Mouse (Mus musculus) forebrain, embryonic 16.5 days (tissue): ENCODE data around the gene Mtch2. TPM values are rescaled to one million over a fixed set of nuclear protein-coding genes. Genes with fewer than 3 reads are reported as not detected.

Experiments used
- ATAC-seq: fragments of 200-750 bp; cut with Nextera tagmentation; 2 replicates; pipeline ENCODE4 v1.8.0; 2017; ENCODE audit warnings: mild to moderate bottlenecking, moderate library complexity
- H3K27ac ChIP-seq: fragments of 300-500 bp; sonication (generic); 2 replicates; pipeline ENCODE4 v1.5.1; 2014; ENCODE audit warnings: low read length, control low read depth
- H3K27me3 ChIP-seq: fragments of 300-500 bp; sonication (generic); replicated peaks from 2 replicates; pipeline ENCODE4 v1.6.1; 2014; ENCODE audit warnings: low read length; ENCODE audit not compliant: control insufficient read depth, insufficient read depth
- H3K36me3 ChIP-seq: fragments of 300-500 bp; sonication (generic); 2 replicates; pipeline ENCODE4 v1.6.1; 2014; ENCODE audit not compliant: control insufficient read depth, insufficient read depth
- H3K4me1 ChIP-seq: fragments of 300-500 bp; sonication (generic); replicated peaks from 2 replicates; pipeline ENCODE4 v1.6.1; 2014; ENCODE audit warnings: low read length; ENCODE audit not compliant: control insufficient read depth, insufficient read depth
- H3K4me2 ChIP-seq: fragments of 300-500 bp; sonication (generic); 2 replicates; pipeline ENCODE4 v1.6.1; 2014; ENCODE audit warnings: mild to moderate bottlenecking, low read length, control low read depth
- H3K4me3 ChIP-seq: fragments of 300-500 bp; sonication (generic); replicated peaks from 2 replicates; pipeline ENCODE4 v1.5.1; 2014; ENCODE audit warnings: mild to moderate bottlenecking, low read length, control low read depth
- H3K9ac ChIP-seq: fragments of 300-500 bp; sonication (generic); replicated peaks from 2 replicates; pipeline ENCODE4 v1.6.1; 2014; ENCODE audit warnings: low read depth, low read length, control low read depth
- H3K9me3 ChIP-seq: fragments of 300-500 bp; sonication (generic); 2 replicates; pipeline ENCODE4 v1.6.1; 2016; ENCODE audit warnings: low read length; ENCODE audit not compliant: control insufficient read depth
- WGBS: fragments of 180-500 bp; shearing (Covaris S2); extraction: QIAGEN DNeasy Blood & Tissue Kit; methylation state at CpG from one replicate; pipeline ENCODE4 v1.1.7; 2014; 5-methylcytosine and 5-hydroxymethylcytosine counted together
- polyA plus RNA-seq: library from polyadenylated mRNA; unstranded; fragments of >200 nt; fragmentation: Nextera tagmentation; extraction: Ambion mirVana; gene quantifications from 2 replicates; pipeline ENCODE4 v1.2.1, GENCODE M21; 2015

Mtch2 gene
- polyA plus RNA-seq, 1 experiment from 2014 or later: 287 TPM

DNA sequence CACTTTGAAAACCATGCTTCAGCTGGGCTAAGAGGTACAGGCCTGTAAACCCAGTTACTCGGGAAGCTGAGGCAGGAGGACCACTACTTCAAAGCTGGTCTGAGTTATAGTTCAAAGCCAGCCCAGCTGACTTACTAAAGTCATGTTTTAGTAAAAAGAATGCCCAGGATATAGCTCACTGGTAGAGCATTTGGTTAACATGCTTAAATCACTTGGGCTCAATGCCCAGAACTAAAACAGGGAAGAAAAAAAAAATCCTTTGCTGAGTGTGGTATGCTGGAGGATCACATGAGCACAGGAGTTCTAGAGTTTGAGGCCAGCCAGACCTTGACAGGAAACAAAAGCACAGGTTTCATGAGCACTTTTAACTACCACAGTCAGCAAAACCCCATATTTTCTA lies 64.7 kb downstream of the Mtch2 start:
- H3K27me3 ChIP-seq: no peaks in the 10 kb centered on the region
- H3K9me3 ChIP-seq: no peaks in the 10 kb centered on the region
- H3K27ac ChIP-seq: no peak overlapping the region
- no peak overlapping the region for H3K9ac ChIP-seq
- H3K4me1 ChIP-seq: peaks cover 19% of the 10 kb centered on the region
- H3K4me2 ChIP-seq: no peak overlapping the region
- H3K36me3 ChIP-seq: peaks cover 27% of the 10 kb centered on the region
- WGBS: 79% methylated on average over 1 of the region's 1 CpGs
- no peak for ATAC-seq
- H3K4me3 ChIP-seq: no peak overlapping the region

- Histone ChIP-seq H3K4me2 (no peak overlapping the region), H3K4me1 (peaks cover 27% of the 10 kb centered on the region), H3K27me3 (no peaks in the 10 kb centered on the region), H3K36me3 (peaks cover 24% of the 10 kb centered on the region), H3K9me3 (no peaks in the 10 kb centered on the region), H3K4me3 (no peak overlapping the region), H3K27ac (no peak overlapping the region), H3K9ac (no peak overlapping the region)
- no peak for ATAC-seq
- 48% methylated on average over 2 of the region's 2 CpGs for WGBS
Measured at GRCm38 (mm10) chr2:90913671-90914070, 66.7 kb downstream of the Mtch2 start.

DNA sequence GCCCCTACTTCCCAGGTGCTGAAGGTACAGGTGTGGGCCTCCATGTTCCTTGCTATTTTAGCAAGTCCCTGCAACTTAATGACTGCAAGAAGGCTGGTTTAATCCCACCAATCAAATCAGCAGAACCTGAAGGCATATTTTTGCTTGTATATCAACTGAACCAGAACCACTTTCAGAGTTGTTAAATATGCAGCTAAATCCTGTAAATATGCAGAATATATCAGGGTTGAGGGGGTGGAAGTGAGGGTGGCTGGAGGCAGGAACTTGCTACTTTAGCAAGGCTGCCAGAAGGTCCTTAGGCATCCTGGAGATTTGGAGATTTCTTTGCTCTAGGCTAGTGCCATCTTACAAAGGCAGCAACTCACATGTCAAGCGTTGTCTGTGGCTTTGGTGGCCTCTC lies 68.6 kb downstream of the Mtch2 start:
- WGBS: 82% methylated on average over 1 of the region's 1 CpGs
- Histone ChIP-seq H3K27ac (no peak overlapping the region), H3K27me3 (no peaks in the 10 kb centered on the region), H3K4me1 (peaks cover 27% of the 10 kb centered on the region), H3K36me3 (peaks cover 14% of the 10 kb centered on the region), H3K4me3 (no peak overlapping the region), H3K4me2 (no peak overlapping the region), H3K9me3 (no peaks in the 10 kb centered on the region), H3K9ac (no peak overlapping the region)
- no peak for ATAC-seq

Other genes starting within 250 kb of the Mtch2 start
- gene Nup160, start 169.9 kb upstream of the Mtch2 start, polyA plus RNA-seq: 30.7 and 31.2 TPM in 2 replicates
- 105 and 129 TPM in 2 replicates for gene Fnbp4, start 101.8 kb upstream of the Mtch2 start, polyA plus RNA-seq
- 0.39 and 0.42 TPM in 2 replicates for gene Agbl2, start 64.4 kb upstream of the Mtch2 start, polyA plus RNA-seq
- 28.6 and 29.9 TPM in 2 replicates for gene C1qtnf4, start 38.7 kb downstream of the Mtch2 start, polyA plus RNA-seq
- 61.9 and 62.3 TPM in 2 replicates for gene Kbtbd4, start 57.6 kb downstream of the Mtch2 start, polyA plus RNA-seq
- gene Ndufs3, start 57.7 kb downstream of the Mtch2 start, polyA plus RNA-seq: 211 and 212 TPM in 2 replicates
- gene Celf1, start 93.2 kb downstream of the Mtch2 start, polyA plus RNA-seq: 130 and 144 TPM in 2 replicates
- 0.51 and 0.86 TPM in 2 replicates for gene Rapsn, start 188.5 kb downstream of the Mtch2 start, polyA plus RNA-seq
- gene Psmc3, start 206.9 kb downstream of the Mtch2 start, polyA plus RNA-seq: 236 and 238 TPM in 2 replicates
- gene Slc39a13, start 223.3 kb downstream of the Mtch2 start, polyA plus RNA-seq: 23.1 and 33.3 TPM in 2 replicates
- gene Spi1, start 235.2 kb downstream of the Mtch2 start, polyA plus RNA-seq: 1.7 and 1.9 TPM in 2 replicates